Mouse (Mus musculus) T-cell, adult 2 months (primary cell): ENCODE measurements around the gene Slc44a3.
"Not testable (repeated sequence)": the region's sequence is repeated elsewhere in the genome, so short reads cannot be mapped to it uniquely, and the experiment has no call there.

ENCODE experiments used
- DNase-seq: peaks from one replicate; pipeline ENCODE4 v3.0.0; 2022; ENCODE audit warnings: low spot score

The Slc44a3 gene

DNA sequence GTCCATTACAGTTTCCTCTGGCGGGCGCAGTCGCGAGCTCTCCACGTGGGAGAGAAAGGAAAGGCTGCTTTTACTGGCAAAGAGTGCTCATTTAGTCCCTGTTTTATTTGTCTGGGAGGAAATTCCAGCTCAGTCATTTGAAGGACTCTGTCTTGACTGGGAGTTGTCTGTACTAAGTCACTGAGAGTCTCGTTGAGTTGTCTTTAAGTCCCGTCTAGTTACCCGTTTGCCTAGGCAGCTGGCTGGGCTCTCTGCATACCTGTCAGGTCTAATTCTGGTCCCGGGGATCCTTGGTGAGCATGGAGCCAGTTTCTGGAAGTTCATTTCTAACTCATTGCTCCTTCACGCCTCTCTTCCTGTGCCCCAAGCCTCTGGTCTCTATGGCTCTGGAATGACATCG is 20.5 kb upstream of the Slc44a3 start:
- DNase-seq, result no peak

DNA sequence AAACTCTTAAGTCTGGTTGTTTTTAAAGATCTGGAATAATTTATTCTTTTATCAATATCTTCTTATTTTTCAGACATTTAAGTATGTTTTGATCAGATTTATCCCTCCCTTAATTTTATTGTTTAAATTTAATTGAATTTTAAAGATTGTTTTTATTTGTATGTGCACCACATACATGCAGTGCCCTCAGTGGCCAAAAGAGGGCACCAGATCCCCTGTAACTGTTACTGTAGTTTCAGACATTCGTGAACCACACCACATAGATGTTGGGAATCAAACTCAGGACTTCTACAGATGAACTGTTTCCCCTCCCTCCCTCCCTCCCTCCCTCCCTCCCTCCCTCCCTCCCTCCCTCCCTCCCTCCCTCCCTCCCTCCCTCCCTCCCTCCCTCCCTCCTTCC is 18.2 kb upstream of the Slc44a3 start:
- DNase-seq, result no peak

DNA sequence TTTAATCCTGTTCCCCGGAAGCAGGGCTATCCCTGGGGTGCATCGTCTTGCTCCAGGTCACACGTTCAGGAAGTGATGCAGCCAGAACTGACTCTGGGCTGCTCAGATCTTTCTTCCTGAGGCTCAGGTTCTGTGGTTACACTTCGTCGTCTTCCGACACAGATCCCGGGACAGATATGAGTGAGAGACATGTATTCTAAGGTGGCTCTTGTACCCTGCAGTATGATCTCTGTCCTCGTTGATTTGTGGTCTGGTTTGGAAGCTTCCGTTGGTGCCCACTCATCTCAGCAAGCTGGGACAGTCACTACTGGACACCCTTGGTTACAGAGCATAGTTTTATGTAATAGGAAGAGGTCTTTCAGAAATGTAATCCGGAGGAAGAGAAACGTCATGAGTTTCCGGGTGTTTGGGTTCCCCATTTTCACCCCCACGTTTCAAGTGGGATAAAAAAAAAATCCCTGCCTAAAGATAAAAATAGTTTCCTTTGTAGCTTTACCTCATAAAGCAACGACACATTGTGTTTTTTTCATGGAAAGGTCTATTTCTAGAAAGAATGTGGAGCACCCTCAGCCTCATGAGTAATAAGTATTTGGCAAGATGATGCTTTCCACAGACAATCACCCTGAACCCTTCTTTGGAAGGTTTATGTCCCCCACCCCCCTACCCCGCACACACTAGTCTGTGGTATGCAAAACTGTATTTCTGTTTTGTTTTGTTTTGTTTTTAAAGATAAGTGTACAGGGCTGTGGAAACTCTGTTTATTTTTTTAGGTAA is 15.8 kb upstream of the Slc44a3 start:
- DNase-seq, result peak; percentile 47

DNA sequence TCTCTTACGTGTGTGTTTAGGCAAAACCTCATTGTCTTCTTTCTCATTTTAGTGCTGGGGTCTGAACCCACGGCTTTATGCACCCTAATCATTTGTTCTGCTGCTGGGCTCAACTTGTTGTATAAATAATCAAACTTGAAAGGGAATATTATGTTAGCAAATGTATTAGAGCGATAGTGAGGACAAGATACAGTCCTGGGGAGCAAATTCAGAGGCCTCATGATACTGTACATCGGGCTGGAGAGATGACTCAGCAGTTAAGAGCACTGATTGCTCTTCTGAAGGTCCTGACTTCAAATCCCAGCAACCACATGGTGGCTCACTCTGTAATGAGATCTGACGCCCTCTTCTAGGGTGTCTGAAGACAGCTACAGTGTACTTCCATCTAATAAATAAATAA is 8.4 kb upstream of the Slc44a3 start:
- DNase-seq, result no peak

DNA sequence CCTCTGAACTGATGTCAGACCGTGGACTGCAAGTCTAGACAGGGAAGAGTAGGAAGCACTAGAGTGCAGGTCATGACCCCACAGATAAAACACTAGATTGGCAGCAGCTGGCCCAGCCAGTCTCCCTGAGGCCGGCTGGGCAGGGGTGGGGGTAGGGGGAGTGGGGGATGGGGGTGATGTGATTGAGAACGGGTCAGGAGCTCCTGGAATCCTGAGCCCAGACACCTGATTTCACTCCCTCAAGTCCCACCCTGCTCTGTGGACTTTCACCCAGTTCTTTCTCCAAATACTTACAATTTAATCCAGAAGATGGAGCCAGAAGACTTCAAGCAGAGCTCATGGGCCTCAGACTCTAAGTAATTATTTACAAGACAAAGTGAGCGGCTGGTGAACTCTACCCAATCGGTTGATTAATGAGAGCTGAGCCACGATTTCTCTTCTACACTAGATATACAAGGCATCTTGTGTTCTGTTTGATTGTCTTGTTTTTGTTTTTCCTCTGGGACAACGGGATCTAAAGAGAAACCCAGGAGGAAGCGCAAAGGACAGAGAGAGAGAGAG is 7.7 kb upstream of the Slc44a3 start:
- DNase-seq, result no peak

DNA sequence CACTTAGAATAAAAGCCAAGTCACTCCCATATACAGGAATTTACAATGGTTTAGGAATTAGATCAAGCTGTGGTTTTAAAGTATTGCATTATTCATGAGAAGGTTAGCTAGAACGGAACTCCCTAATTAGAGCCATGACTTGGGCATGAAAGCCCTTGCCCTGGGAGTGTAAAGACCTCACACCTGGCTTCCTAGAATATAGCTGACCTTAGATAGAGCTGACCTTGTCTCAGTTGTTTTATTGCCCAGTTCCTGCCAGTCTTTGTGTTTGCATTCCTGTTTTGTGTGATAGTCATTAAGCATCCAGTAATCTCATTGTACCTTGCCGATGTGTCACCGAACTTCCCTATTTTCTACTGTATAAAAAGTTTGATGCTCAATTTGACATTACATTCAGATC is 6.6 kb upstream of the Slc44a3 start:
- not testable (repeated sequence) for DNase-seq

DNA sequence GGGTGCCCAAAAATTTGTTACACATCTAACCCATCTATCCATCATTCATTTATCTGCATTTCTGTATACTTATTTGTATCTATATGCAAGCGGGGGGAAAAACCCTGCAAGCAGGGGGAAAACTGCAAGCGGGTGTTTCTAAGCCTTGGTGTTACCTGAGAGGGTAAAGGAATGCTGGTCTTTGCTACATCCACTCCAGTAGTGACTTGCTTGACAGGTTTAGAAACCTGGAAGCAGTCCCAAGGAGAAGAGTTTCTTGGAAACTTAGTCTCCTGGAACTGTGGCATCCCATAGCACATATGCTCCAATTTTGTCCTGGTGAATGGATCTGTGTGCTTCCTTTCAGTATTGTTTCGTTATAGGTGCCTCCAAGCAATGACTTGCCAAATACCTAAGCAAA is 5.8 kb upstream of the Slc44a3 start:
- no peak for DNase-seq

DNA sequence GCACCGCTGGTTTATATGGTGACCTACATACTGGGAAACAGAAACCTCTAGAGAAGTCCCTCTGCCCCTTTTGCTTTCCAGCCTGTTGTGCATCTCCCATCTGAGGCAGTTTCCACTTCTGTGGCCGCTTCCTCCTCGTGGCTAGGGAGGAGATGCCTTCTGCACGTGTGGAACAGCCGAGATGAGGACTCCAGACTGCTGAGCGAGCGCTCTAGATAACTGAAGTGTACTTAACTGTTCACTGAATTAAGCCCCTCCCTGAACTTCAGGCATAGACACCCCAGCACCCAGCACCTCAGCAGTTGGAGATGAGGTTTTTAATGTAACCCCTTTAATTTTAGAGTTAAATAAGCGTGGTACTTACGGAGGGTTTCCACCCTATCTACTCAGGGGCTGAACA is 4.6 kb upstream of the Slc44a3 start:
- DNase-seq, result no peak

DNA sequence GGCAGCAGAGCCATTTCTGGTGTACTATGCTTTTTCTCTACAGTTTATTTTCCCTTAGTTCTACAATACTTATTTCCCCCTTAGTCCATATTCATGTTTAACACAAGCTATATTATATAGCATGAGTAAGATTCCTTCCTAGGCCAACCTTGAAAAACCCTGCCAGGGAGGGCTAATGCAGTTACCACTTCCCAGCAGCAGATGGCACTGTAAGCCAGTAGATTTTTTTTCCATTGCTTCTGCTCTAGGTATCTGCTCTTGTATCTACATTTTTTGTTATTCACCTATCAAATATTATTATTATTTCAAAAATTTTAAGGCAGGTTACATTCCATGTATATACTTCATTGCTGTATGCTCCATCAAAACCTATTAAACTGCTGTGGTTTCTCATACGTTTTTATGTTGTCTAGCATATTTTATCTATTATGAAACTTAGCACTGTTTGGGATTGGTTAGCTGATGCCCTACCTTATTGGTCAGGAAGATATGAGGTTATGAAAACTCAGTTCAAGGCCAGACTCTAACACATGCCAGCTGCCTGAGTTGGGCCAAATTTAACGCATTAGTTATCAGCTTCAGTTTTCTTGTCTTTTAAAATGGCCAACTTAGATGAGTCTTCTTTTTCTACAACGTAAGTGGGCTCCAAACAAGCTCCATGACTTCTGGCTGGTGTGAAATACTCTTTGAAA is 3.8 kb upstream of the Slc44a3 start:
- peak; percentile 24 for DNase-seq

DNA sequence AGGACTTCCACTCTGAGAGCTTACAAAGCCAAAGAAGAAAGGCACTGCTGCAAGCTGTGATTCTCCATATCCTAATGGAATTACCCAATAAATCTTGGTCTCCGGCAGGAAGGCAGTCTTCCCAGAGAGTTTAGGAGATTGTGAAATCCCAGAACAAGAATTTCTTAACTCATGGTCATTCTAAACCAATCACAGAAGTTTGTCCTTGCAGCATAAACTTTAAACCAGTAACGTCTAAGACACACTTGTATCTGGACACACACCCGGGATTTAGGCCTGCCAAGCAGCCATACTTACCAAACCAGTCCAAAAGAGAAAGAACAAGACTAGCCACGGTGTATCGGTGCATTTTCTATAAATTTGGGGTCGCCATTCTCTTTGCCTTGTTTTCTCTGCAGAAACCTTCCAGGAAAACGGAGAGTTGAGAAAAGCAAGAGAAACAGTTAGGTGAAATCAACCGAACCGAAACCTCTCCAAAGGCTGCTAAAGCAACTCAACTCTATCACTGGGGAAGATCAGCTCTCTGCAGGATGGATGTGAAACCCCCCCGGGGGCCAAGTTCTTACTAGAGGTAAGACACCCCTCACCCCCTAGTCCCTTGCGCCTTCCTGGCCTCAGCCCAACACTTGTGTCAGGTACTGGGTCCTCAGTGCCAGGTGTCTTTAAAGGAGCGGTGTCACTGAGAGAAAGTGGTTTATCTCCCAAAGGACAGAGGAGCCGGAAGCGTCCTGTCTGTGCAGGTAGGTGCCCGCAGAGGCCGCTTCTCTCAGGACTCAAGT is 645 bp downstream of the Slc44a3 start:
- no peak for DNase-seq

DNA sequence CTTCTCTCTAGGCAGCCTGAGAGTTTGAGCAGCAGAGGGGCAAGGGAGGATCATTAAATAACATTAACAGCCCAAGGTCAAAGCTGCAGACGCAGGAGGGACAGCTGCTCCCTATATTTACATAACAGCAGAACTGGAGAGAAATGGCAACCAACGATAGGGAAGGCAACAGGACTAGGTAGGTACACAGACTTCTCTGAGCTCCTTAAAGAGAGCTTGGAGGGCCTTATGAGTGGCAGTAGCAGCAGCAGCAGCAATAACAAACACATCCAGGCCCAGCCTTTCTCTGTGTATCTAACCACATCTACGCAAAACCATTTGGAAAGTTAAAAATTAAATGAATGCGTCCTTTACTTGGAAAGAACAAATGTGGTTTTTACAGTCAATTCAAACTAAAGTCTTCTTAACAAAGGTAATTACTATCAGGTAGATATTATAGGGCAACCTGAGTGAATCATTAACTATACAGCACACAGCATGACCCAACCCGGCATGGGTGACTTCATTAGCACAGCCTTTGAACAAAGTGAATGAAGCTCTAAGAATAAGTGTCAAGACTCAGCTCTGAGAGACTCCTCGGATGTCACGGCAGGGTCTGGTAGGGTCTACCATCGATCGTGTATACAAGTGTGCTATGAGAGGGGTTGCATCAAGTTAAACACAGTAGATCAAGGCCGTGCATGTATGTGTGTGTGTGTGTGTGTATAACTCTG is 1.5 kb downstream of the Slc44a3 start:
- no peak for DNase-seq

DNA sequence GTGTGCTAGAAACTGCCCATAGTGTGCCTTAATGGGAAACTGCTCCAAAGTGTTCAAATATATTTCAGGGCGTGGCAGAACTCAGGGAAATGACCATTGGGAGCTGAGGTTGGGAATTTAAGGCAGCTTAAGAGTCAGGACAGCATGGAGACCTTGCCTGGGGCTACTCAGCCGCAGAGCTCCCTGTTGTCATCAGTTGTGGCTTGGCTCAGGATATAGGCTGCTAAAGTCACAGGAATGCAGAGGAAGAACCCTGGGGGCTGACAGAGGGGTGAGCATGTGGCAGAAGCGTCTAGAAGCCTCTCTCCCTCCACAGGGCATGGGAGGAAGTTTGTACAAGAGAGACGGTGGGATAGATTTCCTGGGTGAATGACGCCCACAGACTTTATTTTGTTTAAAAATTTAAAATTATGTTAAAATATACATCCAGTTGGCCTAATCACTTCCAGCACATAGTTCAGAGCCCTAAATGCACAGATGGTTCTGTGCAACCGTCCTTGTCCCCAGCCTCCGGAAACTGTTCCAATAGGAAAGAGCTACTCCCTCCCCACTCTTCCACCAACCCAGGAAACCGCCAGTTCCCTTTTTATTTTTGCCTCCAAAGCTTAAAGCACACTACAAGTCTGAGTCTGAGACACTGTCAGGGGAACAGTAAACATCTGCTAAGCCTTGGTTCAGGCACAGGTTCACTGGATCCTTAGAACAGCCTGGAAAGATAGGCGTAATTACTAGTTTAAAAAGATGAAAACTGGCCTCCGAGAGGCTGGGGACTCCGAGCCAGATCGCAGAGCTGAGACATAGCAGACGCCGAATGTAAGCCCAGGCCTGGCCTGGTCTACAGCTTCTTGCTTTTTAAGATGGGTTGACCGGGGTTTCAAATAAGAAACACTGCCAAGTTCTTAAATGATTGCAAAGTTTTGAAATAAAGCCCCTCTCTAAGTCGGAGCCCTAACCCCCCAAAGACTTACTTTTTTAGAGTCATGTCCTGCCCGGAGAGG is 5.8 kb downstream of the Slc44a3 start:
- no peak for DNase-seq

DNA sequence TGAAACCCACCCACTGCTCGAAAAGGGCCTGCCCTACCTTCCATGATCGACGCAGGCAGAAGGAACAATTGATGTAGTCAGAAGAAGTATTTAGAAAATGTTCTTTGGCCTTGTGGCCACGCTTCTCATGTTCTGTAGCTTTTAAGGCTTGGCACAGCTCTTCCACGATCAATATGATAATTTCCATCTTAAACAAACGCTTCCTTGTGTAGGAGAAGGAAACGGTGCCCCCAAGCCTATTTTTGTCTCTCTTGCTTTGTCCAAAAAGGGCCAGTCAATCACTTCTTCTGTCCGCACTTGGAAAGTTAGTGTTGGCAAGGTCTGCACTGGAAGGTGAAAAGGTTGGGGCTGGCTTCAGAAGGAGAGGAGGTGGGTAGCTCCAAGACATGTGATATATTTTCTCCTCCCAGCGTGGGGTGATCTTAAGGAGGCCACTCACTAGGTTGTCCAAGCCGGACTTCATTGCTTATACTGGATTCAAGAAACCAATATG is 10.5 kb downstream of the Slc44a3 start:
- no peak for DNase-seq

DNA sequence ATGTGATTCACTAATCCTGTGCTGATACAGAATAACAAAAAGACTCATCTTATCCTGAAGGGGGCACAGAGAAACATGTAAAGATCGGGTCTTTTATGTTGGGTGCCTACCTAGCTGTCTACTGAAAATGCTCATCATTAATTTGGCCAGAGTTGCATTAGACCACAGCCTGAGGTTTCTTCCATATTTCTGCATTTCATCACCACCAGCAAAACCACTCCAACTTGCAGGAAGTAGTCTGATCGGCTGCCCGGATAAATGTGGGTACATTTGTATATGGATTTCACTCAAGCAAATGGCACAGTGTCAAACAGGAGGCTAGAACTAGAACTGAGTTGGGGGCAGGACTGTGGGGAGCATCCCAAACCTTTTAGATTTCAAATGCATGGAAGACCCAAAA is 11.1 kb downstream of the Slc44a3 start:
- no peak for DNase-seq

DNA sequence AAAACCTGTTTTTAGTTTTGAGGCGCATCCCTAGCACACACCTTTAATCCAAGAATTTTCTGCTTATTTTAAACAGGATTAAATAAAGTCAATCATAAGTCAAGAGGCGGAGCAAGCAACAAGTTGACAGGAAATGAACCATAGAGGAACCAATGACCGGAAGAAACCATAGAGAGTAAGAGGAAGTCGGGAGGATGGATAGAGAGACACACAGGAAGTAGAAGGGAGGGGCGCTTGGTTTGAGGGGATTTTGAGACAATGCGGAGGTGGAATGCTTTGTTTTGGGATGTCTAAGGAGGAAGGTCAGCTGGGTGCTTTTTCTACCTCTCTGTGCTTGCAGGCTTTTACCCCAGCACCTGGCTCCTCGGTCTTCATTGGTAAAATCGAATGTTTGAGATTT is 15.2 kb downstream of the Slc44a3 start:
- no peak for DNase-seq

DNA sequence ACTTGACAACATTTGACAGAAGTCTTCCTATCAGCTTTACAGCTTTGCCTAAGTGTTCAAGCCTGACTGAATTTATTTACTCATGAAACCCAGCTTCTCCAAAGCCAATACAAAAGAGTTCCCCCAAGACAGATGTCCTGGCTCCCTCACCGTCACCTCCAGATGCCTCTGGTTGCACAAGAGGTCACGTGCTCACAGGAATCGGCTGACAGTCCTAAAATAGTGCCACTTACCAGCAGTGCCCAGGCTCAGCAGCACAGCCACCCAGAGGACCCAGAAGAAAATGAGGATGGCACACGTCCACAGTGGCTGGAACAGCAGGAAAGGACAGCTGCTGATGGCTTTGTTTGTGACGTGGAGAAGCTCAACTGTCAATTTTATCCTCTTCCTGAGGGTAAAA is 23.1 kb downstream of the Slc44a3 start:
- no peak for DNase-seq

DNA sequence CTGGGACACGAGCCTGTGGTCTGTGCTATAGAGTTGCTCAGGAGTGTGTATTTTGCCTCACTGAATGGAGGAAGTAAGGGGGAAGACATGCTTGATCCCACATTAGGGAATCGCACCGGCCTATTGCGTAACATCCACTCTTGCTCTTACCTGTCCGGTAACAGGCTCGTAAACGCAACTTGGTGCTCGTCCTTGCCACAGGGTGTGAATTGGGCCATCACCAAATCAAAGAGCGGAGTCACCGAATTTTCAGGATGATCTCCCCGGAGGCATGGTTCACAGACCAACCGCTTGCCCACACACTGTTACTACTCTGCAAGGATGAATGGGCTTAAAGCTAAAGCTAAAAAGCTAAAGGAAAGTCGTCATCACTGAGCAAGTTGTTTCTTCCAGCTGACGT is 24.5 kb downstream of the Slc44a3 start:
- no peak for DNase-seq

DNA sequence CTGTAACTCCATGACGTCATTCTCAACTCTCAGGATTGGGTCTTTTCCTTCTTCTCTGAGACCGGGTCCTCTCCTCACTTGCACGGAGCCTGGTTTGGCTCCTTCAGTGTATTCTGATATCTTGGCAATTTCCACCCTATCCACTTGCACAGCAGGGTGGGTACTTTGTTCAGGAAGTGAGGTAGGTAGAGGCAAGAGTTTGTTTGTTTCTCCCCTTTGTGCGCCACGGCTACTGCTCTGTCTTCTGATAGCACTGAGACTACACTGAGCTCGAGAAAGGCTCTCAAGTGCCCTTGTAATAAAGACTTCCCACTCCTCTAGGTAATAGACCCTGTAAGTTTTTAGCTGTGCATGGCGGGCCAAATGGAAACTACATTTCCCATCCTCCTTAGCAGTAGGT is 25.4 kb downstream of the Slc44a3 start:
- DNase-seq, result no peak

DNA sequence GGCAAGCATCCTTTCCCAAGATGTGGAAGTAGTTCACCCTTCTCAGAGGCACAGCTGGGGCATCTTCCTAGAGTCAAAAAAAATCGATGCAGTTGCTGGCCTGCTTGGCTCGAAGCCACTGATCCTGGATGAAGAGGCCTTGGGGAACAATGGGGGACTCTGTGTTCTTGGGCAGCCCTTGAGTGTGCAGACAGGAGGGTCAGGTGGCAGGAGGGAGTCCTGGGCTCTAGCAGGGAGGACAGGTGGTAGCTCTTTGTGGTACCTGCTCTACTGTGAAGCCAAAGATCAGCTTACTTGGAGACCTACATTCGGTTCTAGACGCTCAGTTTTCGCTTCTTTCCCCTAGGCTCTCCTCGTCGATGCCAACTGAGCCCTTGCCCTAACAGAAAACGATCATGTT is 26.0 kb downstream of the Slc44a3 start:
- no peak for DNase-seq

DNA sequence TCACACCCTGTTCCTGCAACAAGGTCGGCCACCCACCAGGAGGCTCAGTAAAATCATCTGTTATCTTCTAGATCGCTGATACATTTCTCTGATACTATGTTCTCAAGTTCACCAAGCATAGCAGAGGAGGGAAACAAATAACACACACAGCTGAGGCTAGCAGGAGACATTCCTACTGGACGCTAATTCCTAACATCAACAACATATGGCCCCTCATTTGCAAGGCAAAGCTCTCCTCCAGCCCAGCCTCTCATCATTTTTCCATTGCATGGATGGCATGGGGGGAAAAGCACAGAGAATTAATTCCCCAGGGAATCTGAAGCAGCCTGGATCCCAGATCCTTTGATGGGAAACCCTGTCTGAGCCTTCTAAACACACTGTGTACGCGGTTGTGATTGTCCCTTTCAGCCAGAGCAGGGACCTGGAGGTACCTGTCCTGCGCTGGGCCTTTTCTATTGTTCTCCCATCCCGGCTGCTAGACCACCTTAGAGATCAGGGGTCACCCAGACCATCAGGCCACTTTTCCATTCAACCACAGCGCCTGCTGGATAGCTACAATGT is 27.2 kb downstream of the Slc44a3 start:
- DNase-seq, result no peak
